Mouse (Mus musculus) forebrain, postnatal 0 days (tissue): ENCODE results near the gene Cldn3. TPM values are rescaled to one million over a fixed set of nuclear protein-coding genes. Genes with fewer than 3 reads are reported as not detected.

ENCODE experiments used
- ATAC-seq: fragments of 200-750 bp; cut with Nextera tagmentation; 2 replicates; pipeline ENCODE4 v1.8.0; 2017; ENCODE audit warnings: mild to moderate bottlenecking, moderate library complexity
- DNase-seq: peaks from one replicate; pipeline ENCODE4 v3.0.0-alpha.2; 2015
- H3K27ac ChIP-seq: fragments of 300-500 bp; sonication (generic); 2 replicates; pipeline ENCODE4 v1.5.1; 2014; ENCODE audit warnings: low read depth, mild to moderate bottlenecking, antibody characterized with exemption, low read length, moderate library complexity, mixed read lengths
- H3K27me3 ChIP-seq: fragments of 300-500 bp; sonication (generic); 2 replicates; pipeline ENCODE4 v1.6.1; 2014; ENCODE audit warnings: mild to moderate bottlenecking, low read length, mixed read lengths; ENCODE audit not compliant: insufficient read depth
- H3K36me3 ChIP-seq: fragments of 300-500 bp; sonication (generic); 2 replicates; pipeline ENCODE4 v1.6.1; 2014; ENCODE audit warnings: mild to moderate bottlenecking, moderate library complexity; ENCODE audit not compliant: insufficient read depth
- H3K4me1 ChIP-seq: fragments of 300-500 bp; sonication (generic); 2 replicates; pipeline ENCODE4 v1.6.1; 2014; ENCODE audit warnings: antibody characterized with exemption; ENCODE audit not compliant: insufficient read depth
- H3K4me2 ChIP-seq: fragments of 300-500 bp; sonication (generic); 2 replicates; pipeline ENCODE4 v1.6.1; 2014; ENCODE audit warnings: low read depth, mild to moderate bottlenecking, moderate library complexity
- H3K4me3 ChIP-seq: fragments of 300-500 bp; sonication (generic); 2 replicates; pipeline ENCODE4 v1.5.1; 2014; ENCODE audit warnings: low read depth, low read length, mixed read lengths
- H3K9ac ChIP-seq: fragments of 300-500 bp; sonication (generic); 2 replicates; pipeline ENCODE4 v1.6.1; 2014; ENCODE audit warnings: mild to moderate bottlenecking
- H3K9me3 ChIP-seq: fragments of 300-500 bp; sonication (generic); 2 replicates; pipeline ENCODE4 v1.6.1; 2016; ENCODE audit warnings: low read length
- CTCF ChIP-seq: sonication (generic); IDR thresholded peaks from 2 replicates; pipeline ENCODE4 v1.5.1; 2016; ENCODE audit warnings: antibody characterized with exemption, control low read depth, low read depth
- WGBS: fragments of 180-500 bp; shearing (Covaris S2); extraction: QIAGEN DNeasy Blood & Tissue Kit; methylation state at CpG from one replicate; pipeline ENCODE4 v1.1.7; 2014; 5-methylcytosine and 5-hydroxymethylcytosine counted together
- polyA plus RNA-seq: library from polyadenylated mRNA; unstranded; fragments of >200 nt; fragmentation: Nextera tagmentation; extraction: Ambion mirVana; gene quantifications from 2 replicates; pipeline ENCODE4 v1.2.1, GENCODE M21; 2015
- total RNA-seq: library from RNA; depleted of rRNA; stranded (reverse); fragments of >200 nt; gene quantifications from 2 replicates; pipeline ENCODE4 v1.2.3, GENCODE M21; 2014

Cldn3 gene
- total and polyA plus RNA-seq, 2 experiments from 2014 or later = 5.5 to 10.9 TPM

DNA sequence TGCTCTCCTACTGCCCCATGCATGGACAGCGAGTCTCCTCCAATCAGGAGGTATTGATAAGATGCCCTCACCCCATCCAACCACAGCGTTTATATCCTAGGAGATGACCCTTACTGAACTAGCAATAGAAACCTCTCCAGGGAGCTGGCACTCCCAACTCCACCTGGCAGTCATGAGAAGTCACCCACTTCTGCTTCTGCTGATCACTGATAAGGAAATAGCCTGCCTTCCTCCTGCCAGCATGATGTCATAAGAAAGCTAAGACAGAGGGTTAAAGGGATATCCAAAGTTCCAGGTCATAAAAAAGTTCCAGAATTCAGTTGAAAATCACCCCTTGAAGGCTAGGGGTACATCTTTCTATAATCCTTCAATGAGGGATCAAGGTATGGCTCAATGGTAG lies 9.8 kb upstream of the Cldn3 start:
- no peak for TF ChIP-seq CTCF
- WGBS = 89% methylated on average over 2 of the region's 2 CpGs
- H3K27ac ChIP-seq = no peak overlapping the region

GRCm38 (mm10) chr5:134976577-134977250 lies 9.3 kb upstream of the Cldn3 start:
- WGBS = 86% methylated on average over 14 of the region's 14 CpGs
- no peak overlapping the region for H3K4me3 ChIP-seq
- no peak overlapping the region for H3K9ac ChIP-seq
- no peak for ATAC-seq
- no peaks in the 10 kb centered on the region for H3K9me3 ChIP-seq
- TF ChIP-seq CTCF = no peak
- H3K27me3 ChIP-seq = no peaks in the 10 kb centered on the region
- no peak overlapping the region for H3K4me2 ChIP-seq
- no peaks in the 10 kb centered on the region for H3K4me1 ChIP-seq
- no peak overlapping the region for H3K27ac ChIP-seq
- DNase-seq = no peak
- no peaks in the 10 kb centered on the region for H3K36me3 ChIP-seq

More for the DNA sequence above, 9.8 kb upstream of the Cldn3 start:
- Histone ChIP-seq H3K9ac (no peak overlapping the region), H3K9me3 (no peaks in the 10 kb centered on the region), H3K4me1 (no peaks in the 10 kb centered on the region), H3K4me2 (no peak overlapping the region), H3K4me3 (no peak overlapping the region), H3K36me3 (no peaks in the 10 kb centered on the region), H3K27me3 (no peaks in the 10 kb centered on the region)
- ATAC-seq = no peak
- DNase-seq = no peak

DNA sequence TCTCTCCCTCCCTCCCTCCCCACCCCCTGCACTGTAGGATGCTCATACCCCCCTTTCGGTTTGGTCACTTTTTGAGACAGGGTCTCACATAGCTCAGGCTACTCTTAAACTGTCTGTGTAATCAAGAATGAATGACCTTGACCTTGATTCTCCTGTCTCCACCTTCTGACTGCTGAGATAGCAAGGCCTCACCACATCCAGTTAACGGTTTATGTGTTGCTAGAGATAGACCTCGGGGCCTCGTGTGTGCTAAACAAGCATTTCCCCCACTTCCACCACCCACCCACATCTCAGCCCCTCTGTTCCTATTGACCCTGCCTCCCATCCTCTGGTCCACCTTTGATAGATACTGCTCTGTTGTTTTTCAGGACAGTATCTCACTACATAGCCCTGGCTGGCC lies 8.2 kb upstream of the Cldn3 start:
- no peak overlapping the region for H3K27ac ChIP-seq
- H3K9me3 ChIP-seq = no peaks in the 10 kb centered on the region
- WGBS = 88% methylated on average over 4 of the region's 4 CpGs
- H3K27me3 ChIP-seq = no peaks in the 10 kb centered on the region
- H3K36me3 ChIP-seq = no peaks in the 10 kb centered on the region
- no peak overlapping the region for H3K4me3 ChIP-seq
- no peak overlapping the region for H3K4me2 ChIP-seq
- TF ChIP-seq CTCF = no peak
- no peak overlapping the region for H3K9ac ChIP-seq
- no peak for ATAC-seq
- no peaks in the 10 kb centered on the region for H3K4me1 ChIP-seq
- DNase-seq = no peak

GRCm38 (mm10) chr5:134981149-134981548 lies 4.9 kb upstream of the Cldn3 start:
- ATAC-seq = no peak
- 77% methylated on average over 10 of the region's 10 CpGs for WGBS

GRCm38 (mm10) chr5:134983111-134983510 lies 2.9 kb upstream of the Cldn3 start:
- Histone ChIP-seq H3K27me3 (peaks cover 31% of the 10 kb centered on the region), H3K4me2 (no peak overlapping the region), H3K4me3 (no peak overlapping the region), H3K36me3 (no peaks in the 10 kb centered on the region), H3K27ac (no peak overlapping the region), H3K9me3 (no peaks in the 10 kb centered on the region), H3K9ac (no peak overlapping the region), H3K4me1 (peaks cover 4% of the 10 kb centered on the region; the same call in 1 of the 2 replicates)
- no peak for TF ChIP-seq CTCF
- 94% methylated on average over 1 of the region's 1 CpGs for WGBS
- ATAC-seq (no peak), DNase-seq (no peak)

More at GRCm38 (mm10) chr5:134981149-134981548, 4.9 kb upstream of the Cldn3 start:
- H3K27ac ChIP-seq = no peak overlapping the region
- DNase-seq = no peak
- no peaks in the 10 kb centered on the region for H3K36me3 ChIP-seq
- TF ChIP-seq CTCF = no peak
- no peak overlapping the region for H3K4me2 ChIP-seq
- H3K9me3 ChIP-seq = no peaks in the 10 kb centered on the region
- H3K27me3 ChIP-seq = peaks cover 17% of the 10 kb centered on the region
- no peak overlapping the region for H3K9ac ChIP-seq
- peaks cover under 1% of the 10 kb centered on the region; the same call in 1 of the 2 replicates for H3K4me1 ChIP-seq
- H3K4me3 ChIP-seq = no peak overlapping the region

DNA sequence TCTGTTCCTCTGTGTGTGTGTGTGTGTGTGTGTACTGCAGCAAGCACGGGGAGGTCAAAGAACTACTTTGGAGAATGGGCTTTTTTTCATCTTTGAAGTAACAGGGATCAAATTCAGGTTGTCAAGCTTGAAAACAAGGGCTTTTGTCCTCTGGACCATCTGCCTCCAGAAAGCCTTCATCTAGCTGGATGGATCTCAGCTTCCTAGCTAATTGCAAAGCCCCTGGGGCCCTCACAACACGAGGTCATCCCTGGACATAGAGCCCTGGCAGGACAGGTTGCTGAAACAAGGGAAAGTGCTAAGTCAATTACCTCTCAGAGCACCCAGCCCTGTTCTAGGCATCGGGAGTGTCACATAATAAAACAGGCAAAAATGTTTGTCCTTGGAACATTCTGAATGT lies 2.2 kb upstream of the Cldn3 start:
- Histone ChIP-seq H3K4me1 (peaks cover 4% of the 10 kb centered on the region; the same call in 1 of the 2 replicates), H3K36me3 (no peaks in the 10 kb centered on the region), H3K27me3 (peaks cover 31% of the 10 kb centered on the region), H3K4me3 (no peak overlapping the region), H3K9me3 (no peaks in the 10 kb centered on the region), H3K27ac (no peak overlapping the region), H3K4me2 (no peak overlapping the region), H3K9ac (no peak overlapping the region)
- no peak for TF ChIP-seq CTCF
- WGBS = 3% methylated on average over 3 of the region's 3 CpGs
- DNase-seq = no peak
- ATAC-seq = no peak
